11 mouse cellular contexts compared by ENCODE assay signal in genomic region chr9:94696539-94697079, GRCm38 (mm10). TPM values are rescaled to one million over a fixed set of nuclear protein-coding genes. Genes with fewer than 3 reads are reported as not detected.
DNase-seq lines count a peak whose midpoint lies in the region; ATAC-seq and TF ChIP-seq lines count a peak whose summit lies in the region.
"Had no signal": no experiment of that assay in that cellular context is flagged by ENCODE, and none has a peak within 500 bp of the region (broad histone marks: within the 10 kb centered on the region; RNA-seq: fewer than 3 reads in every experiment).

No protein-coding gene starts in this region.

- 26% methylated on average over 9 of the region's 9 CpGs for WGBS in intestine, postnatal 0 days
- 83% methylated on average over 9 of the region's 9 CpGs for WGBS in midbrain, embryonic 10.5 days

- no peak overlapping the region for H3K9ac ChIP-seq in intestine, postnatal 0 days (ENCODE audit: low read depth, low read length)
- H3K9ac ChIP-seq: limb, embryonic 13.5 days had no signal

- DNase-seq in gastrocnemius, adult 2 months: peak; percentile 37
- no peak for DNase-seq in gastrocnemius, postnatal 4 days (ENCODE audit: low spot score in 2 of 2)
- DNase-seq in CD4-positive helper T cell, adult 2 months (ENCODE audit: low read depth, low spot score): peak; percentile 39
- no peak for DNase-seq in midbrain, embryonic 10.5 days (ENCODE audit: low spot score)
- no peak for DNase-seq in retina, embryonic 14.5 days (ENCODE audit: low spot score)
- DNase-seq in frontal cortex, postnatal 14 days (ENCODE audit: low spot score in 2 of 2): no peak
- DNase-seq: cerebellum, adult 11-12 months had no signal

- no peak overlapping the region for H3K4me3 ChIP-seq in gastrocnemius, adult 2 months
- no peak overlapping the region for H3K4me3 ChIP-seq in intestine, postnatal 0 days (ENCODE audit: low read depth, low read length)
- H3K4me3 ChIP-seq in midbrain, embryonic 10.5 days: no peak overlapping the region
- H3K4me3 ChIP-seq: heart, adult 2 months; limb, embryonic 13.5 days had no signal

- no peaks in the 10 kb centered on the region for H3K36me3 ChIP-seq in intestine, postnatal 0 days (ENCODE audit: control insufficient read depth, insufficient read depth)
- no peaks in the 10 kb centered on the region for H3K36me3 ChIP-seq in midbrain, embryonic 10.5 days
- H3K36me3 ChIP-seq: limb, embryonic 13.5 days had no signal

- peak overlapping the region; percentile 24; the same call in 1 of the 2 replicates for H3K27ac ChIP-seq in gastrocnemius, adult 2 months
- H3K27ac ChIP-seq in intestine, postnatal 0 days (ENCODE audit: low read depth, low read length): no peak overlapping the region
- H3K27ac ChIP-seq in midbrain, embryonic 10.5 days (replicated peaks): no peak overlapping the region
- H3K27ac ChIP-seq: heart, adult 2 months; limb, embryonic 13.5 days had no signal

- H3K4me1 ChIP-seq in intestine, postnatal 0 days (replicated peaks; ENCODE audit: control insufficient read depth, insufficient read depth, low read length): no peaks in the 10 kb centered on the region
- H3K4me1 ChIP-seq in midbrain, embryonic 10.5 days: peaks cover 15% of the 10 kb centered on the region

- no peak for ATAC-seq in intestine, postnatal 0 days
- ATAC-seq in megakaryocyte, adult 5-6 weeks (ENCODE audit: poor library complexity, severe bottlenecking): peak; percentile 78

- H3K4me2 ChIP-seq in intestine, postnatal 0 days (replicated peaks; ENCODE audit: low read depth): peak overlapping the region; percentile 17; the same call in 1 of the 2 replicates
- H3K4me2 ChIP-seq: limb, embryonic 13.5 days had no signal

- no peaks in the 10 kb centered on the region for H3K27me3 ChIP-seq in intestine, postnatal 0 days (replicated peaks; ENCODE audit: control insufficient read depth, insufficient read depth, low read length)
- no peaks in the 10 kb centered on the region for H3K27me3 ChIP-seq in midbrain, embryonic 10.5 days (ENCODE audit: low read depth, poor library complexity, severe bottlenecking)
- H3K27me3 ChIP-seq: limb, embryonic 13.5 days had no signal

- no peaks in the 10 kb centered on the region for H3K9me3 ChIP-seq in intestine, postnatal 0 days (ENCODE audit: control insufficient read depth)
- H3K9me3 ChIP-seq in midbrain, embryonic 10.5 days (replicated peaks): no peaks in the 10 kb centered on the region
- H3K9me3 ChIP-seq: limb, embryonic 13.5 days had no signal

- intact Hi-C loops in gastrocnemius, adult 2 months (cut with DNase I): no loop called here

- TF ChIP-seq CTCF in gastrocnemius, adult 2 months (IDR thresholded peaks at IDR 0.05): no peak
- TF ChIP-seq CTCF in intestine, postnatal 0 days (IDR thresholded peaks at IDR 0.05; ENCODE audit: low read depth): no peak

RNA-seq across cellular contexts. Expression of gene Slc9a9, which starts 26.9 kb away (rescaled TPM):
- total RNA-seq in gastrocnemius, adult 2 months (2021): 1 to 10 TPM; 2.0 TPM
- total RNA-seq in gastrocnemius, postnatal 4 days (2021): 1 to 10 TPM; 8.4 to 8.5 TPM
- 1.0 and 1.2 TPM in 2 replicates for polyA plus RNA-seq in intestine, postnatal 0 days (2015; fragmentation: Nextera tagmentation; extraction: Ambion mirVana)
- total RNA-seq in megakaryocyte, adult 5-6 weeks (2015): 19.1 and 21.5 TPM in 2 replicates
- total RNA-seq in megakaryocyte, adult 5-6 weeks (2017): 20.8 and 21.9 TPM in 2 replicates
- polyA plus RNA-seq in midbrain, embryonic 10.5 days (2016; fragmentation: Nextera tagmentation; extraction: Ambion mirVana): 1.9 and 2.3 TPM in 2 replicates

Comparison
In these comparisons a context has a peak if more than half of its experiments do, and no peak if none do; other contexts are left out.
1. DNase-seq: peak in gastrocnemius, adult 2 months (single experiment) and CD4-positive helper T cell, adult 2 months (single experiment); none in gastrocnemius, postnatal 4 days (0 of 2), midbrain, embryonic 10.5 days (single experiment), retina, embryonic 14.5 days (single experiment) and frontal cortex, postnatal 14 days (0 of 2).